Mouse (Mus musculus): ENCODE measurements around the gene Tnik. TPM values are rescaled to one million over a fixed set of nuclear protein-coding genes. Genes with fewer than 3 reads are reported as not detected.

Tnik gene
- polyA plus RNA-seq, 1 experiment from 2014 or later: 37.8 TPM

DNA sequence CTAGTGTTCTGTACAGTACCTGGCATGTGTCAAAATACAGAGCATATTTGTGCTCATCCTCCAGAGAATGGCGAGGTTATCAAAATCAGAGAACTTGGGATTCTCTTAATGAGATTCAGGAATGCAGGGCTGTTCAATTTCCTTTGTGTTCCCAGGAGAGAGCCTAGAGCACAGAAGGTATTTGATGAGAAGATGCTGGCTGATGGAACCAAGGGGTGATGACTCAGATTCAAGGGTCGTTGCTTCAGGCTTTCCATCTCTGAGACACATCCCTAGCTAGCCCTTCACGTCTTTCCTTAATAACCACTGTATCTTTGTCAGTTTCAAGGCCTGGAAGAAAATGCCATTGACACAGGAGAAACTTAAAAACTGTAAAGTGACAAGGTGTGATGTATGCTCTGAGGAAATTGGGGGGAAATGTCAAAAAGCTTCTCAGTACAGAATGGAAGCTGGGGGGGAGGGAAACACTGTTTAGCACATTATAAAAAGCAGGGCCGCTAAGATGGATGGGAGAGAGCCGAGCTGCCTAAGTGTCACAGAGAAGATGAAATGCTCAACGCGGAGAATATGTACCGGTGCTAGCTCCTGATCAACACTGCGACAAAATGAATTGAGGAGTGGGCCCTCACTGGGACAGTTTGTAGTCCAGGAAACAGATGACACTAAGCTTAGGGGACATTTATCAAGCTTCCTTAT is 380.4 kb downstream of the Tnik start:
- no peak overlapping the region for H3K4me2 ChIP-seq
- peaks cover 15% of the 10 kb centered on the region for H3K36me3 ChIP-seq (replicated peaks)

DNA sequence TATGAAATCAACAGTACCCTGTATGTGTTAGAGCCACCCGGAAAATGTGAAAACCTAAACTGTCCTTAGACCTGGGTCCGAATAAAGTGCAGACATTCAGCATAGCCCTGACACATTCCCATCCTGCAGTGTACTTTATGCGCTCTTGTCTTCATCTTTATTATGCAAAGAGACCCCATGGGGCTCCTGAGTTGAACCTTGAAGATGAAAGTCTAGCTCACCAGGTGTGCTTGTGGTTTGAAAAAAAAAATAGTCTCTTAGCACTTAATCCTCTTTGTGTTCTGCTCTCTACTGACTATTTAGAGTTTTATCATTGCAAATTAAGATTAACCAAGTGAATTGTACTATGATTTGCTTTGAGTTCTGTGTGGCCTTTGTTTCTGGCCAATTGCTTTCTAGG is 389.6 kb downstream of the Tnik start:
- no peaks in the 10 kb centered on the region for H3K9me3 ChIP-seq
- ATAC-seq (ENCODE audit: low FRiP score): no peak
- WGBS: 43% methylated on average over 3 of the region's 3 CpGs

More for the DNA sequence above, 380.4 kb downstream of the Tnik start:
- Histone ChIP-seq H3K9me3 (no peaks in the 10 kb centered on the region), H3K9ac (no peak overlapping the region), H3K4me1 (no peaks in the 10 kb centered on the region), H3K27ac (no peak overlapping the region), H3K4me3 (replicated peaks) (no peak overlapping the region), H3K27me3 (no peaks in the 10 kb centered on the region)
- no peak for ATAC-seq (ENCODE audit: low FRiP score)
- 85% methylated on average over 9 of the region's 9 CpGs for WGBS

DNA sequence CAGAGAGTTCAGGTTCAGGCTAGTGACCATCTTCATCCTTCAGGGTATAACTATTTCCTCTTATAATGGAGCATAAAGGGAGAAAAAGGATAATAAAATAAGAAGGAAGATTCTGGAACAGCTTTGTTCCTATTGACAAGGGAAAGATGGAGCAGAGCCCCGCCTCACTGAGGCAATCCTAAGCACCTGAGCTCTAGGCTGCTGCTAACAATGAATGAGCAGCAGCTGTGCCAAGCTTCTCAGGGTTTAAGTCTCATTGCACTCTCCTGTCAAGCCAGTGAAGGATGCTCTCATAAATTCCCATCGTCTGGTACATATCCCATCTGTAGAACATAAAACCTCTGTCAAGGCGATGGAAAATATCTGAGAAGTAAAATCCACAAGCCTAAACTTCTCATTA is 390.0 kb downstream of the Tnik start:
- Histone ChIP-seq H3K9me3 (no peaks in the 10 kb centered on the region), H3K27me3 (no peaks in the 10 kb centered on the region), H3K36me3 (replicated peaks) (peaks cover 18% of the 10 kb centered on the region; the same call in 1 of the 2 replicates), H3K27ac (no peak overlapping the region), H3K4me1 (peaks cover 3% of the 10 kb centered on the region; the same call in 1 of the 2 replicates), H3K4me3 (replicated peaks) (no peak overlapping the region), H3K9ac (no peak overlapping the region), H3K4me2 (no peak overlapping the region)
- WGBS: 74% methylated on average over 3 of the region's 3 CpGs
- no peak for ATAC-seq (ENCODE audit: low FRiP score)

More for the DNA sequence above, 389.6 kb downstream of the Tnik start:
- Histone ChIP-seq H3K4me2 (no peak overlapping the region), H3K27me3 (no peaks in the 10 kb centered on the region), H3K4me1 (0 out of 2 replicates have a peak, but pooled peaks cover 3% of the 10 kb centered on the region), H3K4me3 (replicated peaks) (no peak overlapping the region), H3K27ac (no peak overlapping the region), H3K36me3 (replicated peaks) (peaks cover 22% of the 10 kb centered on the region; the same call in 1 of the 2 replicates), H3K9ac (no peak overlapping the region)

DNA sequence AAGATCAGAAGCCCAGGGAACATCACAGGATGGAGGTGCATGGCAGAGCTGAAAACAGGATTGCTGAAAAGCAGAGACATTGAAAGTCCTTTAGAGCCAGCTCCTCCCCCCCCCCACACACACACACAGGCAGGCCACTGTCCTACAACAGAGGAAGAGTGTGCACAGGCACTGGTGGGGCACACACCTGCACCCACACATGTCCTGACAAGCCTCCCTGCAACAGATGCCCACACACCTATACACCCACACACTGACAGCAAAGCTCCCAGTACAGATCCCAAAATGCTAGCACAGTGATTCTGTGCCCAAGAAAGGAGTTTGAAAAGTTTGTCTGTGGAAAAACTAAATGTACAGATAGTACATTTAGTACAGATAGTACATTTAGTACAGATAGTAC is 391.7 kb downstream of the Tnik start:
- peaks cover 3% of the 10 kb centered on the region; the same call in 1 of the 2 replicates for H3K4me1 ChIP-seq
- H3K27ac ChIP-seq: no peak overlapping the region
- H3K4me2 ChIP-seq: no peak overlapping the region
- no peak for ATAC-seq (ENCODE audit: low FRiP score)
- no peaks in the 10 kb centered on the region for H3K9me3 ChIP-seq
- no peak overlapping the region for H3K9ac ChIP-seq
- no peaks in the 10 kb centered on the region for H3K27me3 ChIP-seq
- peaks cover 17% of the 10 kb centered on the region; the same call in 1 of the 2 replicates for H3K36me3 ChIP-seq (replicated peaks)
- H3K4me3 ChIP-seq (replicated peaks): no peak overlapping the region

DNA sequence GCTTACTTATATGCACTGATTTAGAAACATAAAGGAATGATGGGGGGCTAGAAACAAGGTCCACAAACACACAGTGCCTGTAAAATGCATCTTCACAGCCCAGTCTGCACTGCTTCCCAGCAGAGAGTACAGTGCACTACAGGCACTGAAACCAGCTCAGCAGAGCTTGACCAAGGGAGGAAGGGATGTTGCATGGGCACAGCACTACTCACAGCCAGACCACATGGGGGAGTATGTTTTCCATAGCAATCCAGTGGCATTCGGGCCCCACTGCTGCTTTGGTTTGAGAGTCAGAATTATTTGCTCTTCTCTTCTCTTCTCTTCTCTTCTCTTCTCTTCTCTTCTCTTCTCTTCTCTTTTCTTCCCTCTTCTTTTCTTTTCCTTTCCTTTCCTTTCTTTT is 395.3 kb downstream of the Tnik start:
- H3K27me3 ChIP-seq: no peaks in the 10 kb centered on the region
- no peak overlapping the region for H3K4me3 ChIP-seq (replicated peaks)
- ATAC-seq (ENCODE audit: low FRiP score): no peak
- no peak overlapping the region for H3K4me2 ChIP-seq
- H3K27ac ChIP-seq: no peak overlapping the region
- 54% methylated on average over 1 of the region's 1 CpGs for WGBS
- no peak overlapping the region for H3K9ac ChIP-seq
- H3K4me1 ChIP-seq: no peaks in the 10 kb centered on the region; the same call in 1 of the 2 replicates
- no peaks in the 10 kb centered on the region for H3K9me3 ChIP-seq
- H3K36me3 ChIP-seq (replicated peaks): peaks cover 13% of the 10 kb centered on the region; the same call in 1 of the 2 replicates

DNA sequence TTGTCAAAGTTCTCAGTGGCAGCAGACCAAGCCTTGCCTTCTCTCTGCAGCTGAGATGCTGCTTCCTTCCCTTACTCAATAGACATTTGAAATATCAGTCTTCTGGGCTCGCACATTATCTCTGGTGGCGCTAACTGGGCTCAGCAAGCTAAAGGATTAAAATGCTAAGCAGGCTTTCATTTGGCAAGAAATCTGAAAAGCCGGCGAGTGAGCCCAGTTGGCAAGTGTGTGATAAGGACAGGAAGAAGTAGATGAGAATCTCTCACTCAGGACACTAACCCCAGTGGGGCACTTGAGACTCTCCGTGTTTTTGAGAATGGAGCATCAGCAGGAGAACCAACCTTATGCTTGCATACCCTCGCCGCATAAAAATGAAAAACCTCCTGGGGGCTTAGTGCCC is 417.8 kb downstream of the Tnik start:
- H3K9ac ChIP-seq: no peak overlapping the region
- no peak overlapping the region for H3K27ac ChIP-seq
- ATAC-seq (ENCODE audit: low FRiP score): no peak
- no peaks in the 10 kb centered on the region for H3K4me1 ChIP-seq
- 73% methylated on average over 7 of the region's 7 CpGs for WGBS
- no peak overlapping the region for H3K4me3 ChIP-seq (replicated peaks)
- no peaks in the 10 kb centered on the region for H3K9me3 ChIP-seq
- H3K4me2 ChIP-seq: no peak overlapping the region
- H3K27me3 ChIP-seq: 0 out of 2 replicates have a peak, but pooled peaks cover 3% of the 10 kb centered on the region
- no peaks in the 10 kb centered on the region for H3K36me3 ChIP-seq (replicated peaks)

DNA sequence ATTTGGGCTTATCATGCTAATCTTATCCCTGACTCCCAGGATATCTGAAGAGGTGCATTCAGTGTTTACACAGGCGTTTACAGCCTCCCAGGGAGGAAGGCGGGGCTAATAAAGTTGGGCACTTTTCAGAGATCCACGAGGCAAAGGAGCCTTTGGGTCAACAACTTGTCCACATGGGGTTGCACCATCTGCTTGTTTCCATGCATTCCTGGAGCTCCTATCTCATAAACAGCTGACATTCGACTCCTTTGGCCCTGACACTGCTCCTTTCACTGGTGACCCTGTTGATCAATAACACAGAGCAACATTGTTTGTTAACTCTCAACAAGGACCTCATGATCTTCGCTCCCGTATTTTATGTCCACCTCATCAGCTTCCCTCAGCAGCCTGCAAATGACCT is 418.9 kb downstream of the Tnik start:
- no peak for ATAC-seq (ENCODE audit: low FRiP score)

DNA sequence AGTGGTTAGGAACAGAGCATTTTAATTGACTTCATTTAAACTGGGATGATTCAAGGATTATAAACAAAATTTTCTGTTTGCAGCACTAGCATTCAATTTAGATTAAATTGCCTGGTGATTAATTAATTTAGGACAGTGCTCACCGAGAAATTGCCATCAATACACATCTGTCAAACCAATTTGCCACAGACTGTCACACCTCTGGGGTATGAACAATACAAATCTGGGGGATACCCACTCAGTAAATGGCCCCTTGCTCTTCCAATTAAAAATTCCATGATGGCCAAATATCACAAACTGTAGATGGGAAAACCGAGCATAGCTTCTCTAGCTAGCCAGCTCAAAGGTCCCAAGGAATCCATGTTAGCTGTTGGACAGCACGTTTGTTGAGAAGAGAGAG is 419.4 kb downstream of the Tnik start:
- 82% methylated on average over 3 of the region's 3 CpGs for WGBS
- Histone ChIP-seq H3K9ac (no peak overlapping the region), H3K4me1 (no peaks in the 10 kb centered on the region), H3K4me3 (replicated peaks) (no peak overlapping the region), H3K27me3 (0 out of 2 replicates have a peak, but pooled peaks cover 3% of the 10 kb centered on the region), H3K4me2 (no peak overlapping the region), H3K9me3 (no peaks in the 10 kb centered on the region), H3K36me3 (replicated peaks) (no peaks in the 10 kb centered on the region), H3K27ac (no peak overlapping the region)
- no peak for ATAC-seq (ENCODE audit: low FRiP score)

More for the DNA sequence above, 418.9 kb downstream of the Tnik start:
- Histone ChIP-seq H3K27ac (no peak overlapping the region), H3K4me2 (no peak overlapping the region), H3K36me3 (replicated peaks) (no peaks in the 10 kb centered on the region), H3K9me3 (no peaks in the 10 kb centered on the region), H3K9ac (no peak overlapping the region), H3K4me1 (no peaks in the 10 kb centered on the region), H3K27me3 (0 out of 2 replicates have a peak, but pooled peaks cover 3% of the 10 kb centered on the region), H3K4me3 (replicated peaks) (no peak overlapping the region)
- 63% methylated on average over 6 of the region's 6 CpGs for WGBS

DNA sequence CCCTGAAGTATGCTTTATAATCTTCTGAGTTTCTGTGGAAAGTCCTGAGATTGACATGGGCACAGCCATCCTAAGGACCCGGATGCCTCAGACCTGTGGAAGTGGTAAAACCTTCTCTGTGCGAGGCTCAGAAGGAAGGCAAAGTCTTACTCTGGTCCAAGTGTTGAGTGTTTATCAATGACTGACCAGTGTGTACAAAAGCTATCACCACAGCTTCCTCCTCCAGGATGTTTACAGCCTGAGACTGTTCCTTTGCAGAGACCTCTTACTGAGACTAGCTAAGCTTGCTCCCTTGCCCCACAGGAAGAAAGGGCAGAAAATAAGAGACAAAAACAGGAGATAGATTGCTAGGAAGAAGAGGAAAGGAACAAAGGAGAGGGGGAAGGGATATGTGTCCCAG is 422.5 kb downstream of the Tnik start:
- no peak overlapping the region for H3K27ac ChIP-seq
- H3K4me2 ChIP-seq: no peak overlapping the region
- H3K4me1 ChIP-seq: no peaks in the 10 kb centered on the region
- H3K27me3 ChIP-seq: 0 out of 2 replicates have a peak, but pooled peaks cover 3% of the 10 kb centered on the region
- WGBS: 90% methylated on average over 2 of the region's 2 CpGs
- H3K4me3 ChIP-seq (replicated peaks): no peak overlapping the region
- ATAC-seq (ENCODE audit: low FRiP score): no peak
- no peak overlapping the region for H3K9ac ChIP-seq
- H3K9me3 ChIP-seq: no peaks in the 10 kb centered on the region
- no peaks in the 10 kb centered on the region for H3K36me3 ChIP-seq (replicated peaks)

DNA sequence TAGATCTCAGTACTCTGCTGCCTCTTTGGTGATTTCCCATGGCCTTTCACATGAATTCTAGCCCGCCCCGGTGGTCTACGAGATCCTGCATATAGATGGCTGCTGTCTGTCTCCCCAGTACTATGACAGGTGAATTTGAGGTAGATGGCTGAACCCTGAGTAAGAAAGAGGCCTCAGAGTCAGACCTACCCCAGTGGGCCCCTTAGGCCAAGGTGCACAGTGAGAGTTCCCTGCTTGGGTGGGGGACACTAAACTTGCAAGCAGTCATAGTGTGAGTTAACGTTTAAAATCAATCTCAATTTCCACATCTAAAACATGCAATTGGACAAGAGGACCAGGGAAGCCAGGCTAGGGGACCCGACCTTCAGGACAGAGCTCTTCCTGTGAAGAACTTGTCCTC is 431.8 kb downstream of the Tnik start:
- Histone ChIP-seq H3K9me3 (no peaks in the 10 kb centered on the region), H3K4me2 (no peak overlapping the region), H3K9ac (no peak overlapping the region), H3K27ac (no peak overlapping the region), H3K4me1 (no peaks in the 10 kb centered on the region; the same call in 1 of the 2 replicates), H3K36me3 (replicated peaks) (no peaks in the 10 kb centered on the region), H3K4me3 (replicated peaks) (no peak overlapping the region), H3K27me3 (no peaks in the 10 kb centered on the region)
- WGBS: 95% methylated on average over 5 of the region's 5 CpGs
- ATAC-seq (ENCODE audit: low FRiP score): no peak

DNA sequence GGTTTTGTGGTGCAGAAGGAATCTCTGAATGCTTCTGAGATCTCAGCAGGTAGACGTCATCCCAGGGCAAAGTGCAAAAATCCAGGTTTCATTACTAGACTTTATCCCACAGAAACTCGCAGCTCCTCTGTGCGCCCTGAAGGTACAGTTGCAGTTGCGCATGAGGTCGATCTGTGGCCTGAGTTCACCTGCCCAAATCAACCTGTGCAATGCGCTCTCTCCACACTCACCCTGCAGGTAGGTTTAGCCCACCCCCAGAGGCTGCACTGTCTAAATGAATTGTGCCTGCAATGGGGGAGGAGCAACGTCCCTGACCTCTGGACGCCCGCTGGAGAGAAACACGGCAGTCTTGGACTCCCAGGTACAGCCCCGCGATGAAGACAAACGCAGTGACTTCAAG is 432.6 kb downstream of the Tnik start:
- Histone ChIP-seq H3K4me1 (no peaks in the 10 kb centered on the region; the same call in 1 of the 2 replicates), H3K27ac (no peak overlapping the region), H3K27me3 (no peaks in the 10 kb centered on the region), H3K9me3 (no peaks in the 10 kb centered on the region), H3K36me3 (replicated peaks) (no peaks in the 10 kb centered on the region), H3K9ac (no peak overlapping the region), H3K4me2 (no peak overlapping the region), H3K4me3 (replicated peaks) (no peak overlapping the region)
- WGBS: 86% methylated on average over 13 of the region's 13 CpGs
- ATAC-seq (ENCODE audit: low FRiP score): no peak

DNA sequence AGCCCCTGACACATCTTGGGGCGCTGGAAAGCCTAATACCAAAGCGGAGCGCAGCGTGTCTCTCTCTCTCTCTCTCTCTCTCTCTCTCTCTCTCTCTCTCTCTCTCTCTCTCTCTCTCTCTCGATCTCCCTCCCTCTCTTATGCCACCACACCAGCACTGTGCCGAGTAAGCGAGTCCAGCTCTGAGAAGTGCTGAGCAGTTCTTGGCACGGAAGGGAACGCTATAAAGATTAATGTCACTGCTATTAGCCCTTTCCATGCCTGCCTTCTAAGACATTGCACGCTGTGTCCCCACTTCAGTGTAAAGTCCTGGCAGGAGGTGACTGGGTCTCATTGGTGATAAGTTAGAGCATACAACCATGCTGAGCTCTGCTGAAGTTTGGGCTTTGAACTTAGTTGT is 433.1 kb downstream of the Tnik start:
- Histone ChIP-seq H3K4me1 (no peaks in the 10 kb centered on the region; the same call in 1 of the 2 replicates), H3K27me3 (no peaks in the 10 kb centered on the region), H3K9ac (no peak overlapping the region), H3K27ac (no peak overlapping the region), H3K4me3 (replicated peaks) (no peak overlapping the region), H3K4me2 (no peak overlapping the region), H3K36me3 (replicated peaks) (no peaks in the 10 kb centered on the region), H3K9me3 (no peaks in the 10 kb centered on the region)
- ATAC-seq (ENCODE audit: low FRiP score): no peak
- WGBS: 90% methylated on average over 9 of the region's 10 CpGs

DNA sequence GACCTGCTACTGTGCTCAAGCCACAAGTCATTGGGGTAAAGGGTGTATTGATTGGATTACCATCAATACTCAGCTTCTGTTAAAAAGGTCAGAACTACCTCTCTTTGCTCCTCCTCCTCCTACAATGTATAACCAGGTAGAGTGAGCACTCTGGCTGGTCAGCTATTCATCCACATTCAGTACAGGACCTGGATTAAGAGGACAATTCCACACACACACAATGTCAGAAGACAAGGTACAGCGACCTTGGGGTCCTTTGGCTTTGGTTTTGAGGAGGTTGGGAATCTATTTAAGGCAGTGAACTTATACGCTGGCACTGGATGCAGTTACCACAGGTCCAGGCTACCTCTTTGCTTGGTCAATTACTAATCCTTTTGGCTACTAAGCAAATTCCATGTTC is 434.8 kb downstream of the Tnik start, which contains the start of gene Slc2a2:
Gene Slc2a2, plus strand, starts transcription at position 107 of the 400 bp plus-strand sequence.
- Histone ChIP-seq H3K9ac (no peak within 1 kb of the TSS), H3K4me1 (no peaks in the 10 kb centered on the region; the same call in 1 of the 2 replicates), H3K9me3 (no peaks in the 10 kb centered on the region), H3K4me3 (replicated peaks) (no peak within 1 kb of the TSS), H3K27ac (no peak within 1 kb of the TSS), H3K27me3 (no peaks in the 10 kb centered on the region), H3K36me3 (replicated peaks) (no peaks in the 10 kb centered on the region), H3K4me2 (no peak within 1 kb of the TSS)
- ATAC-seq (ENCODE audit: low FRiP score): no peak
- WGBS: 78% methylated on average over 2 of the region's 2 CpGs

Data from forebrain, embryonic 12.5 days (tissue).